Mouse (Mus musculus) hindbrain, embryonic 14.5 days (tissue): ENCODE measurements around the gene Slc43a2. TPM values are rescaled to one million over a fixed set of nuclear protein-coding genes. Genes with fewer than 3 reads are reported as not detected.

Experiments used
- ATAC-seq: fragments of 200-750 bp; cut with Nextera tagmentation; 2 replicates; pipeline ENCODE4 v1.8.0; 2017; ENCODE audit warnings: moderate number of reproducible peaks, mild to moderate bottlenecking, moderate TSS enrichment, moderate library complexity; ENCODE audit not compliant: low FRiP score
- DNase-seq: peaks from one replicate; pipeline ENCODE4 v3.0.0-alpha.2; 2015; ENCODE audit warnings: low spot score
- H3K27ac ChIP-seq: fragments of 300-500 bp; sonication (generic); 2 replicates; pipeline ENCODE4 v1.5.1; 2014; ENCODE audit warnings: mild to moderate bottlenecking, moderate library complexity
- H3K27me3 ChIP-seq: fragments of 300-500 bp; sonication (generic); 2 replicates; pipeline ENCODE4 v1.6.1; 2014; ENCODE audit warnings: mild to moderate bottlenecking, low read length, mixed read lengths; ENCODE audit not compliant: control insufficient read depth, insufficient read depth
- H3K36me3 ChIP-seq: fragments of 300-500 bp; sonication (generic); replicated peaks from 2 replicates; pipeline ENCODE4 v1.6.1; 2014; ENCODE audit not compliant: control insufficient read depth, insufficient read depth
- H3K4me1 ChIP-seq: fragments of 300-500 bp; sonication (generic); replicated peaks from 2 replicates; pipeline ENCODE4 v1.6.1; 2014; ENCODE audit warnings: antibody characterized with exemption, low read length, mixed read lengths; ENCODE audit not compliant: control insufficient read depth, insufficient read depth
- H3K4me2 ChIP-seq: fragments of 300-500 bp; sonication (generic); replicated peaks from 2 replicates; pipeline ENCODE4 v1.6.1; 2014; ENCODE audit warnings: mild to moderate bottlenecking, moderate library complexity
- H3K4me3 ChIP-seq: fragments of 300-500 bp; sonication (generic); replicated peaks from 2 replicates; pipeline ENCODE4 v1.5.1; 2014; ENCODE audit warnings: mild to moderate bottlenecking, low read length
- H3K9ac ChIP-seq: fragments of 300-500 bp; sonication (generic); 2 replicates; pipeline ENCODE4 v1.6.1; 2014
- H3K9me3 ChIP-seq: fragments of 300-500 bp; sonication (generic); 2 replicates; pipeline ENCODE4 v1.6.1; 2016; ENCODE audit warnings: low read length; ENCODE audit not compliant: control insufficient read depth
- WGBS: fragments of 180-500 bp; shearing (Covaris S2); extraction: QIAGEN DNeasy Blood & Tissue Kit; methylation state at CpG from one replicate; pipeline ENCODE4 v1.1.7; 2014; 5-methylcytosine and 5-hydroxymethylcytosine counted together
- polyA plus RNA-seq: library from polyadenylated mRNA; unstranded; fragments of >200 nt; fragmentation: Nextera tagmentation; extraction: Ambion mirVana; gene quantifications from 2 replicates; pipeline ENCODE4 v1.2.1, GENCODE M21; 2014

Slc43a2 gene
- polyA plus RNA-seq, 1 experiment from 2014 or later = 15.2 TPM

GRCm38 (mm10) chr11:75522793-75523192 is 8.7 kb upstream of the Slc43a2 start:
- no peak overlapping the region for H3K4me2 ChIP-seq
- 89% methylated on average over 2 of the region's 2 CpGs for WGBS
- H3K36me3 ChIP-seq = no peaks in the 10 kb centered on the region
- ATAC-seq (no peak), DNase-seq (no peak)
- H3K27ac ChIP-seq = no peak overlapping the region
- H3K9ac ChIP-seq = no peak overlapping the region
- H3K27me3 ChIP-seq = no peaks in the 10 kb centered on the region
- H3K4me1 ChIP-seq = no peaks in the 10 kb centered on the region
- no peak overlapping the region for H3K4me3 ChIP-seq
- no peaks in the 10 kb centered on the region for H3K9me3 ChIP-seq

- no peak for DNase-seq
- 86% methylated on average over 15 of the region's 15 CpGs for WGBS
- H3K4me2 ChIP-seq = no peak overlapping the region
- H3K36me3 ChIP-seq = no peaks in the 10 kb centered on the region
- no peaks in the 10 kb centered on the region for H3K27me3 ChIP-seq
- H3K9me3 ChIP-seq = no peaks in the 10 kb centered on the region
- no peak overlapping the region for H3K27ac ChIP-seq
- H3K4me3 ChIP-seq = no peak overlapping the region
- ATAC-seq = no peak
- no peaks in the 10 kb centered on the region for H3K4me1 ChIP-seq
- no peak overlapping the region for H3K9ac ChIP-seq
These were observed 5.9 kb upstream of the Slc43a2 start for GRCm38 (mm10) chr11:75525531-75526125.

GRCm38 (mm10) chr11:75526943-75527342 is 4.6 kb upstream of the Slc43a2 start:
- no peak overlapping the region for H3K4me2 ChIP-seq
- H3K27ac ChIP-seq = no peak overlapping the region
- no peak for ATAC-seq

GRCm38 (mm10) chr11:75529771-75530170 is 1.7 kb upstream of the Slc43a2 start:
- WGBS = 56% methylated on average over 4 of the region's 4 CpGs
- DNase-seq (no peak), ATAC-seq (no peak)
- no peaks in the 10 kb centered on the region for H3K36me3 ChIP-seq
- no peaks in the 10 kb centered on the region for H3K27me3 ChIP-seq
- no peak overlapping the region for H3K9ac ChIP-seq
- H3K4me3 ChIP-seq = no peak overlapping the region
- H3K9me3 ChIP-seq = no peaks in the 10 kb centered on the region
- H3K4me2 ChIP-seq = no peak overlapping the region
- no peak overlapping the region for H3K27ac ChIP-seq
- peaks cover 21% of the 10 kb centered on the region for H3K4me1 ChIP-seq

More at GRCm38 (mm10) chr11:75526943-75527342, 4.6 kb upstream of the Slc43a2 start:
- no peaks in the 10 kb centered on the region for H3K27me3 ChIP-seq
- no peak for DNase-seq
- no peaks in the 10 kb centered on the region for H3K9me3 ChIP-seq
- no peak overlapping the region for H3K4me3 ChIP-seq
- no peaks in the 10 kb centered on the region for H3K36me3 ChIP-seq
- no peaks in the 10 kb centered on the region for H3K4me1 ChIP-seq
- 87% methylated on average over 6 of the region's 6 CpGs for WGBS
- no peak overlapping the region for H3K9ac ChIP-seq

GRCm38 (mm10) chr11:75530325-75530724 is 1.2 kb upstream of the Slc43a2 start:
- no peaks in the 10 kb centered on the region for H3K27me3 ChIP-seq
- peak overlapping the region; percentile 98 for H3K4me2 ChIP-seq
- H3K36me3 ChIP-seq = no peaks in the 10 kb centered on the region
- WGBS = 0% methylated on average over 10 of the region's 10 CpGs
- H3K27ac ChIP-seq = peak overlapping the region; percentile 95
- ATAC-seq = peak; percentile 51; the same call in 1 of the 2 replicates
- peak; percentile 97 for DNase-seq
- H3K9ac ChIP-seq = peak overlapping the region; percentile 88
- H3K4me1 ChIP-seq = peaks cover 27% of the 10 kb centered on the region
- H3K9me3 ChIP-seq = no peaks in the 10 kb centered on the region
- peak overlapping the region; percentile 59 for H3K4me3 ChIP-seq

GRCm38 (mm10) chr11:75530845-75531373 is 585 bp upstream of the Slc43a2 start:
- Histone ChIP-seq H3K27ac (peak overlapping the region; percentile 95), H3K36me3 (no peaks in the 10 kb centered on the region), H3K9me3 (no peaks in the 10 kb centered on the region), H3K4me1 (peaks cover 30% of the 10 kb centered on the region), H3K4me2 (peak overlapping the region; percentile 98), H3K9ac (peak overlapping the region; percentile 88), H3K4me3 (peak overlapping the region; percentile 59), H3K27me3 (no peaks in the 10 kb centered on the region)
- DNase-seq = peak; percentile 55
- WGBS = under 1% methylated on average over 31 of the region's 31 CpGs
- ATAC-seq = peak; percentile 14

GRCm38 (mm10) chr11:75532340-75533277 is 1.1 kb downstream of the Slc43a2 start:
- peak overlapping the region; percentile 95 for H3K27ac ChIP-seq
- ATAC-seq (peak; percentile 18; the same call in 1 of the 2 replicates), DNase-seq (no peak)
- peak overlapping the region; percentile 88 for H3K9ac ChIP-seq
- peak overlapping the region; percentile 98 for H3K4me2 ChIP-seq
- no peaks in the 10 kb centered on the region for H3K9me3 ChIP-seq
- no peaks in the 10 kb centered on the region for H3K27me3 ChIP-seq
- 11% methylated on average over 38 of the region's 38 CpGs for WGBS
- H3K4me1 ChIP-seq = peaks cover 35% of the 10 kb centered on the region
- no peaks in the 10 kb centered on the region for H3K36me3 ChIP-seq
- peak overlapping the region; percentile 59 for H3K4me3 ChIP-seq

GRCm38 (mm10) chr11:75533314-75534015 is 2.0 kb downstream of the Slc43a2 start:
- Histone ChIP-seq H3K36me3 (0 out of 2 replicates have a peak, but pooled peaks cover 5% of the 10 kb centered on the region), H3K27ac (peak overlapping the region; percentile 95; the same call in 1 of the 2 replicates), H3K4me3 (peak overlapping the region; percentile 59), H3K9ac (peak overlapping the region; percentile 88), H3K4me2 (peak overlapping the region; percentile 98), H3K9me3 (no peaks in the 10 kb centered on the region), H3K4me1 (peaks cover 44% of the 10 kb centered on the region), H3K27me3 (no peaks in the 10 kb centered on the region)
- ATAC-seq (no peak), DNase-seq (no peak)
- 72% methylated on average over 6 of the region's 6 CpGs for WGBS
